Mouse (Mus musculus) erythroblast, embryonic 14.5 days (primary cell): Measurements from ENCODE around the gene Islr.

Source experiments
- GATA1 ChIP-seq: IDR thresholded peaks from 2 replicates; pipeline ENCODE4 v1.6.1; 2012; ENCODE audit warnings: low read length, inconsistent platforms, mixed read lengths
- TAL1 ChIP-seq: IDR thresholded peaks from 3 replicates; pipeline ENCODE4 v1.6.1; 2012; ENCODE audit warnings: low read length, inconsistent platforms, mixed read lengths

DNA sequence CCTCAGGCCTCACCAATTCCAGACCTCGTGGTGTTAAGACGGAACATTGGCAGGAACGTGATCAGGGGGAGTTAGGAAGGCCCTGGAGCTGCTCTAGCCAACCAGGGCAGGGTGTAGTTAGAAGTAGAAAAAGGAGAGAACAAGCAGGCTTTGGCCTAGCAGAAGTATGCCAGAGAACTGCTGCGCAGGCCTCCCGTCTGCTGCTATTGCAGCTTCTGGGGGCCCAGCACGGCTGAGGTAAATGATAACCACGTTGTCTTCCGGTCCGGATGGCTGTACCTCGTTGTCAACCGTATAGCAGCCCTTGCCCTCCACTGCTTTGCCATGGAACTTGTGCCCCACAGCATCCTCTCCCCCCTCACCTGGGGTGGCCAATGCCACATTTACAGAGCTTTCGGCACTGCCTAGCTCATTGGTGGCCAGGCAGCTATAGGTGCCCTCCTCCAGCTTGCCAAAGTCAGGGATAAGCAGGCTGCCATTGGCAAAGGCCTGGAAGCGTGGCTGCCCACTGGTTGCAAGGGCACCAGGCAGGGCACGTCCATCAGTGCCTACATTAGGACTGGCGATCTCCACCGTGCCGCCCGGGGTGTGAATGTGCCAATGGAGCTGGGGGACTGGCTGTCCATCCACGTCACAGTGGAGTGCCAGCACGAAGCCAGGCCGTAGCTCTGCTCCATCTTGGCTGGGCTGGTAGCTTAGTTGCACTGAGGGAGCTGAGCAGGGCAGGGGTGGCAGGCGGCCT, 47.1 kb downstream of the Islr start:
- TF ChIP-seq GATA1 (no peak), TAL1 (no peak)
